Mouse (Mus musculus): ENCODE data around the gene Zfp579. TPM values are rescaled to one million over a fixed set of nuclear protein-coding genes. Genes with fewer than 3 reads are reported as not detected.

Zfp579 gene
- polyA plus RNA-seq, 1 experiment from 2014 or later = 31.3 TPM

- no peak overlapping the region for H3K4me3 ChIP-seq (ENCODE audit: low read length)
- no peaks in the 10 kb centered on the region for H3K27me3 ChIP-seq (ENCODE audit: control insufficient read depth, insufficient read depth, low read length)
- H3K36me3 ChIP-seq (ENCODE audit: control insufficient read depth, insufficient read depth) = no peaks in the 10 kb centered on the region
- no peaks in the 10 kb centered on the region for H3K4me1 ChIP-seq (ENCODE audit: control insufficient read depth, insufficient read depth, low read length)
- no peak overlapping the region for H3K27ac ChIP-seq (ENCODE audit: low read length)
- no peak overlapping the region for H3K9ac ChIP-seq (ENCODE audit: low read length)
- no peak overlapping the region for H3K4me2 ChIP-seq (ENCODE audit: low read depth, low read length)
- WGBS = 68% methylated on average over 4 of the region's 4 CpGs
- peaks cover 4% of the 10 kb centered on the region; the same call in 1 of the 2 replicates for H3K9me3 ChIP-seq (replicated peaks; ENCODE audit: control insufficient read depth, low read length)
- no peak for ATAC-seq (replicated peaks; ENCODE audit: extremely low read depth, insufficient read depth, low FRiP score)
Observed at GRCm38 (mm10) chr7:4934160-4934914, 61.6 kb downstream of the Zfp579 start.

Other genes with a start within 250 kb of the Zfp579 start
- gene Cox6b2, start 243.1 kb downstream of the Zfp579 start, polyA plus RNA-seq (2015; fragmentation: Nextera tagmentation; extraction: Ambion mirVana) = 24.1 and 32.0 TPM in 2 replicates
- gene Fam71e2, start 224.9 kb downstream of the Zfp579 start, polyA plus RNA-seq (2015; fragmentation: Nextera tagmentation; extraction: Ambion mirVana) = not detected in 2 replicates
- 0.11 and 0.20 TPM in 2 replicates for gene Il11, start 213.3 kb downstream of the Zfp579 start, polyA plus RNA-seq (2015; fragmentation: Nextera tagmentation; extraction: Ambion mirVana)
- gene Tmem190, start 213.2 kb downstream of the Zfp579 start, polyA plus RNA-seq (2015; fragmentation: Nextera tagmentation; extraction: Ambion mirVana) = not detected in 2 replicates
- 5.8 and 6.7 TPM in 2 replicates for gene Tmem238, start 206.5 kb downstream of the Zfp579 start, polyA plus RNA-seq (2015; fragmentation: Nextera tagmentation; extraction: Ambion mirVana)
- 191 and 205 TPM in 2 replicates for gene Rpl28, start 203.3 kb downstream of the Zfp579 start, polyA plus RNA-seq (2015; fragmentation: Nextera tagmentation; extraction: Ambion mirVana)
- gene Ube2s, start 183.6 kb downstream of the Zfp579 start, polyA plus RNA-seq (2015; fragmentation: Nextera tagmentation; extraction: Ambion mirVana) = 338 and 342 TPM in 2 replicates
- 0.05 and 0.07 TPM in 2 replicates for gene Shisa7, start 151.5 kb downstream of the Zfp579 start, polyA plus RNA-seq (2015; fragmentation: Nextera tagmentation; extraction: Ambion mirVana)
- gene Isoc2b, start 125.9 kb downstream of the Zfp579 start, polyA plus RNA-seq (2015; fragmentation: Nextera tagmentation; extraction: Ambion mirVana) = 5.6 and 6.3 TPM in 2 replicates
- gene Isoc2a, start 119.0 kb downstream of the Zfp579 start, polyA plus RNA-seq (2015; fragmentation: Nextera tagmentation; extraction: Ambion mirVana) = 2.0 and 2.1 TPM in 2 replicates
- 0.11 TPM in 1 of 2 replicates, not detected in the other for gene Gm36210, start 89.6 kb downstream of the Zfp579 start, polyA plus RNA-seq (2015; fragmentation: Nextera tagmentation; extraction: Ambion mirVana)
- 2.2 and 2.5 TPM in 2 replicates for gene Zfp628, start 80.9 kb downstream of the Zfp579 start, polyA plus RNA-seq (2015; fragmentation: Nextera tagmentation; extraction: Ambion mirVana)
- 3.9 and 4.6 TPM in 2 replicates for gene Nat14, start 74.1 kb downstream of the Zfp579 start, polyA plus RNA-seq (2015; fragmentation: Nextera tagmentation; extraction: Ambion mirVana)
- 2.6 and 2.7 TPM in 2 replicates for gene Ssc5d, start 70.4 kb downstream of the Zfp579 start, polyA plus RNA-seq (2015; fragmentation: Nextera tagmentation; extraction: Ambion mirVana)
- gene Sbk2, start 31.8 kb downstream of the Zfp579 start, polyA plus RNA-seq (2015; fragmentation: Nextera tagmentation; extraction: Ambion mirVana) = 5.9 and 10.4 TPM in 2 replicates
- gene Sbk3, start 25.0 kb downstream of the Zfp579 start, polyA plus RNA-seq (2015; fragmentation: Nextera tagmentation; extraction: Ambion mirVana) = 0.72 and 0.84 TPM in 2 replicates
- 14.1 and 15.1 TPM in 2 replicates for gene Zfp524, start 18.3 kb upstream of the Zfp579 start, polyA plus RNA-seq (2015; fragmentation: Nextera tagmentation; extraction: Ambion mirVana)
- 25.6 and 26.2 TPM in 2 replicates for gene Fiz1, start 18.5 kb upstream of the Zfp579 start, polyA plus RNA-seq (2015; fragmentation: Nextera tagmentation; extraction: Ambion mirVana)
- gene Gm44973, start 19.3 kb upstream of the Zfp579 start, polyA plus RNA-seq (2015; fragmentation: Nextera tagmentation; extraction: Ambion mirVana) = 0.95 TPM in 1 of 2 replicates, not detected in the other
- gene Zfp865, start 24.2 kb upstream of the Zfp579 start, polyA plus RNA-seq (2015; fragmentation: Nextera tagmentation; extraction: Ambion mirVana) = 3.9 and 4.0 TPM in 2 replicates
- 1.5 and 2.3 TPM in 2 replicates for gene Ccdc106, start 24.4 kb upstream of the Zfp579 start, polyA plus RNA-seq (2015; fragmentation: Nextera tagmentation; extraction: Ambion mirVana)
- not detected in 2 replicates for gene 4632433K11Rik, start 38.0 kb upstream of the Zfp579 start, polyA plus RNA-seq (2015; fragmentation: Nextera tagmentation; extraction: Ambion mirVana)
- 6.3 and 6.8 TPM in 2 replicates for gene Zfp784, start 42.3 kb upstream of the Zfp579 start, polyA plus RNA-seq (2015; fragmentation: Nextera tagmentation; extraction: Ambion mirVana)
- gene Zfp580, start 55.4 kb upstream of the Zfp579 start, polyA plus RNA-seq (2015; fragmentation: Nextera tagmentation; extraction: Ambion mirVana) = 14.9 and 15.2 TPM in 2 replicates
- 72.8 and 75.3 TPM in 2 replicates for gene U2af2, start 66.0 kb upstream of the Zfp579 start, polyA plus RNA-seq (2015; fragmentation: Nextera tagmentation; extraction: Ambion mirVana)
- 55.8 and 56.9 TPM in 2 replicates for gene Epn1, start 84.1 kb upstream of the Zfp579 start, polyA plus RNA-seq (2015; fragmentation: Nextera tagmentation; extraction: Ambion mirVana)
- not detected in 2 replicates for gene Rfpl4, start 120.8 kb upstream of the Zfp579 start, polyA plus RNA-seq (2015; fragmentation: Nextera tagmentation; extraction: Ambion mirVana)
- gene Rasl2-9, start 129.8 kb upstream of the Zfp579 start, polyA plus RNA-seq (2015; fragmentation: Nextera tagmentation; extraction: Ambion mirVana) = 1.8 and 2.7 TPM in 2 replicates
- gene Vmn1r55, start 153.5 kb upstream of the Zfp579 start, polyA plus RNA-seq (2015; fragmentation: Nextera tagmentation; extraction: Ambion mirVana) = 0.01 TPM in 1 of 2 replicates, not detected in the other
- gene Vmn1r56, start 200.6 kb upstream of the Zfp579 start, polyA plus RNA-seq (2015; fragmentation: Nextera tagmentation; extraction: Ambion mirVana) = not detected in 2 replicates
- gene Vmn1r57, start 222.3 kb upstream of the Zfp579 start, polyA plus RNA-seq (2015; fragmentation: Nextera tagmentation; extraction: Ambion mirVana) = not detected in 2 replicates